Mouse (Mus musculus) small intestine, adult 2 months (tissue): ENCODE measurements around the gene Lmcd1. TPM values are rescaled to one million over a fixed set of nuclear protein-coding genes. Genes with fewer than 3 reads are reported as not detected.

Source experiments
- H3K27ac ChIP-seq: fragments of 200-500 bp; 2 replicates; pipeline ENCODE4 v1.5.1; 2012; ENCODE audit warnings: low read depth, low read length, control low read depth, inconsistent platforms; ENCODE audit not compliant: insufficient read depth
- H3K27me3 ChIP-seq: fragments of 200-500 bp; 2 replicates; pipeline ENCODE4 v1.6.1; 2012; ENCODE audit warnings: mild to moderate bottlenecking, moderate library complexity, low read length, inconsistent platforms; ENCODE audit not compliant: control insufficient read depth, insufficient read depth
- H3K36me3 ChIP-seq: fragments of 200-500 bp; 2 replicates; pipeline ENCODE4 v1.6.1; 2012; ENCODE audit warnings: mild to moderate bottlenecking, low read length, control low read depth, inconsistent platforms; ENCODE audit not compliant: control insufficient read depth, insufficient read depth
- H3K4me1 ChIP-seq: fragments of 200-500 bp; 2 replicates; pipeline ENCODE4 v1.6.1; 2012; ENCODE audit warnings: low read length, inconsistent platforms, mixed read lengths; ENCODE audit not compliant: control insufficient read depth, insufficient read depth, insufficient read length
- H3K4me3 ChIP-seq: fragments of 200-500 bp; 2 replicates; pipeline ENCODE4 v1.5.1; 2012; ENCODE audit warnings: low read depth, mild to moderate bottlenecking, control low read depth, inconsistent platforms, low read length, moderate library complexity
- CTCF ChIP-seq: fragments of 200-500 bp; IDR thresholded peaks from 2 replicates; pipeline ENCODE4 v1.5.1; 2012; ENCODE audit warnings: low read depth, mild to moderate bottlenecking, control low read depth, inconsistent platforms, low read length, moderate library complexity, mixed read lengths; ENCODE audit not compliant: insufficient replicate concordance, insufficient read length; ENCODE audit errors: extremely low read depth
- POLR2A ChIP-seq: fragments of 200-500 bp; IDR thresholded peaks from 2 replicates; pipeline ENCODE4 v1.6.1; 2012; ENCODE audit warnings: low read depth, mild to moderate bottlenecking, control low read depth, inconsistent platforms, low read length, moderate library complexity
- WGBS: fragments of 180-500 bp; shearing (Covaris S2); methylation state at CpG from one replicate; pipeline ENCODE4 v1.1.7; 2018; 5-methylcytosine and 5-hydroxymethylcytosine counted together
- polyA plus RNA-seq: library from polyadenylated mRNA; depleted of rRNA; stranded (reverse); fragments of >200 nt; gene quantifications from 2 replicates; pipeline ENCODE4 v1.2.3, GENCODE M21; 2012

The Lmcd1 gene
- polyA plus RNA-seq, 1 experiment = 5.8 TPM

GRCm38 (mm10) chr6:112274261-112275055 is 900 bp downstream of the Lmcd1 start:
- H3K36me3 ChIP-seq = no peaks in the 10 kb centered on the region
- TF ChIP-seq POLR2A (0 out of 2 replicates have a peak, but pooled peaks have one; percentile 25), CTCF (peak; percentile 21; the same call in 1 of the 2 replicates)
- 10% methylated on average over 9 of the region's 9 CpGs for WGBS
- no peaks in the 10 kb centered on the region for H3K27me3 ChIP-seq
- H3K27ac ChIP-seq = peak overlapping the region; percentile 97
- peaks cover 13% of the 10 kb centered on the region; the same call in 1 of the 2 replicates for H3K4me1 ChIP-seq
- H3K4me3 ChIP-seq = peak overlapping the region; percentile 58

GRCm38 (mm10) chr6:112275731-112276245 is 2.2 kb downstream of the Lmcd1 start:
- Histone ChIP-seq H3K4me1 (peaks cover 13% of the 10 kb centered on the region; the same call in 1 of the 2 replicates), H3K4me3 (no peak overlapping the region), H3K36me3 (no peaks in the 10 kb centered on the region), H3K27me3 (no peaks in the 10 kb centered on the region), H3K27ac (0 out of 2 replicates have a peak overlapping the region, but pooled peaks have one; percentile 97)
- WGBS = 40% methylated on average over 6 of the region's 6 CpGs
- no peak for TF ChIP-seq CTCF
- TF ChIP-seq POLR2A = no peak

GRCm38 (mm10) chr6:112278805-112279204 is 5.2 kb downstream of the Lmcd1 start:
- WGBS = 87% methylated on average over 1 of the region's 1 CpGs

GRCm38 (mm10) chr6:112280161-112280560 is 6.6 kb downstream of the Lmcd1 start:
- Histone ChIP-seq H3K27me3 (no peaks in the 10 kb centered on the region), H3K36me3 (no peaks in the 10 kb centered on the region), H3K4me3 (no peak overlapping the region), H3K27ac (no peak overlapping the region), H3K4me1 (peaks cover 6% of the 10 kb centered on the region; the same call in 1 of the 2 replicates)
- TF ChIP-seq POLR2A = no peak
- 94% methylated on average over 2 of the region's 2 CpGs for WGBS

More at GRCm38 (mm10) chr6:112278805-112279204, 5.2 kb downstream of the Lmcd1 start:
- Histone ChIP-seq H3K27me3 (no peaks in the 10 kb centered on the region), H3K4me3 (no peak overlapping the region), H3K27ac (no peak overlapping the region), H3K36me3 (no peaks in the 10 kb centered on the region), H3K4me1 (peaks cover 10% of the 10 kb centered on the region; the same call in 1 of the 2 replicates)
- TF ChIP-seq POLR2A = no peak
- no peak for TF ChIP-seq CTCF

GRCm38 (mm10) chr6:112280945-112281344 is 7.4 kb downstream of the Lmcd1 start:
- peaks cover 4% of the 10 kb centered on the region; the same call in 1 of the 2 replicates for H3K4me1 ChIP-seq
- TF ChIP-seq CTCF (no peak), POLR2A (no peak)
- H3K4me3 ChIP-seq = no peak overlapping the region
- H3K36me3 ChIP-seq = no peaks in the 10 kb centered on the region
- no peak overlapping the region for H3K27ac ChIP-seq
- no peaks in the 10 kb centered on the region for H3K27me3 ChIP-seq
- 60% methylated on average over 3 of the region's 3 CpGs for WGBS

- H3K27ac ChIP-seq = no peak overlapping the region
- TF ChIP-seq CTCF (no peak), POLR2A (no peak)
- H3K27me3 ChIP-seq = no peaks in the 10 kb centered on the region
- H3K36me3 ChIP-seq = no peaks in the 10 kb centered on the region
- WGBS = 92% methylated on average over 2 of the region's 2 CpGs
- H3K4me1 ChIP-seq = peaks cover 4% of the 10 kb centered on the region; the same call in 1 of the 2 replicates
- no peak overlapping the region for H3K4me3 ChIP-seq
Observed at GRCm38 (mm10) chr6:112281935-112282334, 8.4 kb downstream of the Lmcd1 start.

GRCm38 (mm10) chr6:112284087-112284486 is 10.5 kb downstream of the Lmcd1 start:
- TF ChIP-seq CTCF (no peak), POLR2A (no peak)
- no peaks in the 10 kb centered on the region for H3K36me3 ChIP-seq
- H3K27ac ChIP-seq = no peak overlapping the region
- H3K4me3 ChIP-seq = no peak overlapping the region
- 87% methylated on average over 2 of the region's 2 CpGs for WGBS
- no peaks in the 10 kb centered on the region for H3K27me3 ChIP-seq
- no peaks in the 10 kb centered on the region for H3K4me1 ChIP-seq
